Mouse (Mus musculus) urinary bladder, postnatal 14 days (tissue): Measurements from ENCODE around the gene Syt6.
"Not testable (repeated sequence)": the region's sequence is repeated elsewhere in the genome, so short reads cannot be mapped to it uniquely, and the experiment has no call there.

Experiments
- DNase-seq: peaks from one replicate; pipeline ENCODE4 v3.0.0; 2021; ENCODE audit warnings: low spot score

Syt6 gene

GRCm38 (mm10) chr3:103601011-103601410, 26.0 kb downstream of the Syt6 start:
- DNase-seq = no peak

- DNase-seq = no peak
Observed at GRCm38 (mm10) chr3:103601561-103601960, 26.5 kb downstream of the Syt6 start.

GRCm38 (mm10) chr3:103606045-103606597, 31.1 kb downstream of the Syt6 start:
- DNase-seq = no peak

- no peak for DNase-seq
Observed at GRCm38 (mm10) chr3:103606660-103607595, 31.9 kb downstream of the Syt6 start.

GRCm38 (mm10) chr3:103610231-103610630, 35.2 kb downstream of the Syt6 start:
- no peak for DNase-seq

GRCm38 (mm10) chr3:103612636-103613355, 37.8 kb downstream of the Syt6 start:
- DNase-seq = no peak

- no peak for DNase-seq
Observed at GRCm38 (mm10) chr3:103615621-103616020, 40.6 kb downstream of the Syt6 start.

- no peak for DNase-seq
Observed at GRCm38 (mm10) chr3:103616981-103617380, 42.0 kb downstream of the Syt6 start.

GRCm38 (mm10) chr3:103620101-103620500, 45.1 kb downstream of the Syt6 start:
- no peak for DNase-seq

- DNase-seq = no peak
Observed at GRCm38 (mm10) chr3:103623893-103624470, 49.0 kb downstream of the Syt6 start.

- DNase-seq = no peak
Observed at GRCm38 (mm10) chr3:103624591-103625051, 49.6 kb downstream of the Syt6 start.

GRCm38 (mm10) chr3:103625169-103625568, 50.1 kb downstream of the Syt6 start:
- DNase-seq = no peak

GRCm38 (mm10) chr3:103626481-103626880, 51.5 kb downstream of the Syt6 start:
- no peak for DNase-seq

GRCm38 (mm10) chr3:103627661-103628060, 52.6 kb downstream of the Syt6 start:
- DNase-seq = no peak

GRCm38 (mm10) chr3:103633124-103633523, 58.1 kb downstream of the Syt6 start:
- no peak for DNase-seq

- DNase-seq = no peak
Observed at GRCm38 (mm10) chr3:103633831-103634230, 58.8 kb downstream of the Syt6 start.

- no peak for DNase-seq
Observed at GRCm38 (mm10) chr3:103634256-103634655, 59.2 kb downstream of the Syt6 start.

GRCm38 (mm10) chr3:103637641-103638040, 62.6 kb downstream of the Syt6 start:
- no peak for DNase-seq

GRCm38 (mm10) chr3:103640226-103640803, 65.3 kb downstream of the Syt6 start:
- DNase-seq = no peak

- DNase-seq = no peak
Observed at GRCm38 (mm10) chr3:103641301-103641700, 66.3 kb downstream of the Syt6 start.

- not testable (repeated sequence) for DNase-seq
Observed at GRCm38 (mm10) chr3:103645968-103646367, 70.9 kb downstream of the Syt6 start, which contains the start of gene Atg4a-ps. Gene Atg4a-ps, minus strand, starts transcription at chr3:103646068.
